Mouse (Mus musculus): ENCODE measurements at regions not wholly inside any gene's neighbourhood (a gene's known extent, or its start where the extent isn't known, plus 50 kb on each side); places are given as distances from the start of the nearest gene placed in this dataset.

GRCm38 (mm10) chr13:29136231-29136630, 182.7 kb upstream of the Sox4 start:
- in situ Hi-C loops (cut with MboI; ENCODE audit: low sequenced_read_pairs in 2 of 2, unreplicated experiment in 2 of 2), result no loop called here
- Histone ChIP-seq H3K9ac (ENCODE audit: insufficient read depth, low read depth, low read length, poor library complexity, severe bottlenecking) (no peak overlapping the region), H3K36me3 (ENCODE audit: control insufficient read depth, insufficient read depth, low read length, poor library complexity, severe bottlenecking) (no peaks in the 10 kb centered on the region), H3K27ac (ENCODE audit: insufficient read depth, low read depth, low read length, poor library complexity, severe bottlenecking) (no peak overlapping the region), H3K4me1 (ENCODE audit: control insufficient read depth in 2 of 2, insufficient read depth in 2 of 2, low read length in 2 of 2, poor library complexity in 1 of 2) (no peaks in the 10 kb centered on the region), H3K9me3 (ENCODE audit: control insufficient read depth, insufficient read depth, low read depth, low read length) (no peaks in the 10 kb centered on the region), H3K4me3 (ENCODE audit: insufficient read depth in 1 of 2, low read depth in 1 of 2, low read length in 2 of 2, poor library complexity in 1 of 2, severe bottlenecking in 1 of 2) (no peak overlapping the region)
- no peak for DNase-seq (ENCODE audit: low read depth, low spot score)
- no peak for TF ChIP-seq MAFK (IDR thresholded peaks at IDR 0.05; ENCODE audit: insufficient read depth, low read depth, low read length)
- TF ChIP-seq HCFC1 (IDR thresholded peaks at IDR 0.05; ENCODE audit: borderline replicate concordance, insufficient read depth, low read length), result no peak
- TF ChIP-seq ZNF384 (IDR thresholded peaks at IDR 0.05; ENCODE audit: low read depth, low read length), result no peak
- TF ChIP-seq ZC3H11A (IDR thresholded peaks at IDR 0.05; ENCODE audit: borderline replicate concordance, low read depth, low read length), result no peak

GRCm38 (mm10) chr13:29127499-29127898, 174.0 kb upstream of the Sox4 start:
- Histone ChIP-seq H3K4me1 (ENCODE audit: control insufficient read depth in 2 of 2, insufficient read depth in 2 of 2, low read length in 2 of 2, poor library complexity in 1 of 2) (no peaks in the 10 kb centered on the region), H3K36me3 (ENCODE audit: control insufficient read depth, insufficient read depth, low read length, poor library complexity, severe bottlenecking) (no peaks in the 10 kb centered on the region), H3K9ac (ENCODE audit: insufficient read depth, low read depth, low read length, poor library complexity, severe bottlenecking) (no peak overlapping the region), H3K9me3 (ENCODE audit: control insufficient read depth, insufficient read depth, low read depth, low read length) (no peaks in the 10 kb centered on the region), H3K4me3 (ENCODE audit: insufficient read depth in 1 of 2, low read depth in 1 of 2, low read length in 2 of 2, poor library complexity in 1 of 2, severe bottlenecking in 1 of 2) (no peak overlapping the region), H3K27ac (ENCODE audit: insufficient read depth, low read depth, low read length, poor library complexity, severe bottlenecking) (no peak overlapping the region)
- in situ Hi-C loops (cut with MboI; ENCODE audit: low sequenced_read_pairs in 2 of 2, unreplicated experiment in 2 of 2), result no loop called here
- no peak for DNase-seq (ENCODE audit: low read depth, low spot score)
- no peak for TF ChIP-seq MAFK (IDR thresholded peaks at IDR 0.05; ENCODE audit: insufficient read depth, low read depth, low read length)
- no peak for TF ChIP-seq ZNF384 (IDR thresholded peaks at IDR 0.05; ENCODE audit: low read depth, low read length)
- TF ChIP-seq ZC3H11A (IDR thresholded peaks at IDR 0.05; ENCODE audit: borderline replicate concordance, low read depth, low read length), result no peak

- Histone ChIP-seq H3K27ac (ENCODE audit: insufficient read depth, low read depth, low read length, poor library complexity, severe bottlenecking) (no peak overlapping the region), H3K9me3 (ENCODE audit: control insufficient read depth, insufficient read depth, low read depth, low read length) (no peaks in the 10 kb centered on the region), H3K4me1 (ENCODE audit: control insufficient read depth in 2 of 2, insufficient read depth in 2 of 2, low read length in 2 of 2, poor library complexity in 1 of 2) (no peaks in the 10 kb centered on the region), H3K36me3 (ENCODE audit: control insufficient read depth, insufficient read depth, low read length, poor library complexity, severe bottlenecking) (no peaks in the 10 kb centered on the region), H3K4me3 (ENCODE audit: insufficient read depth in 1 of 2, low read depth in 1 of 2, low read length in 2 of 2, poor library complexity in 1 of 2, severe bottlenecking in 1 of 2) (no peak overlapping the region), H3K9ac (ENCODE audit: insufficient read depth, low read depth, low read length, poor library complexity, severe bottlenecking) (no peak overlapping the region)
- TF ChIP-seq CHD2 (IDR thresholded peaks at IDR 0.05; ENCODE audit: low read depth, low read length) (no peak), ZC3H11A (IDR thresholded peaks at IDR 0.05; ENCODE audit: borderline replicate concordance, low read depth, low read length) (no peak), MAFK (IDR thresholded peaks at IDR 0.05; ENCODE audit: insufficient read depth, low read depth, low read length) (no peak), ZNF384 (IDR thresholded peaks at IDR 0.05; ENCODE audit: low read depth, low read length) (no peak), HCFC1 (IDR thresholded peaks at IDR 0.05; ENCODE audit: borderline replicate concordance, insufficient read depth, low read length) (no peak)
- in situ Hi-C loops (cut with MboI; ENCODE audit: low sequenced_read_pairs in 2 of 2, unreplicated experiment in 2 of 2), result no loop called here
- no peak for DNase-seq (ENCODE audit: low read depth, low spot score)
Measured at GRCm38 (mm10) chr13:29123477-29123876, 170.0 kb upstream of the Sox4 start.

GRCm38 (mm10) chr13:29121121-29121520, 167.6 kb upstream of the Sox4 start:
- no peak overlapping the region for H3K9ac ChIP-seq (ENCODE audit: insufficient read depth, low read depth, low read length, poor library complexity, severe bottlenecking)
- no peak overlapping the region for H3K27ac ChIP-seq (ENCODE audit: insufficient read depth, low read depth, low read length, poor library complexity, severe bottlenecking)
- TF ChIP-seq HCFC1 (IDR thresholded peaks at IDR 0.05; ENCODE audit: borderline replicate concordance, insufficient read depth, low read length) (no peak), CHD2 (IDR thresholded peaks at IDR 0.05; ENCODE audit: low read depth, low read length) (no peak), ZNF384 (IDR thresholded peaks at IDR 0.05; ENCODE audit: low read depth, low read length) (no peak), ZC3H11A (IDR thresholded peaks at IDR 0.05; ENCODE audit: borderline replicate concordance, low read depth, low read length) (no peak), MAFK (IDR thresholded peaks at IDR 0.05; ENCODE audit: insufficient read depth, low read depth, low read length) (no peak)
- no peaks in the 10 kb centered on the region for H3K36me3 ChIP-seq (ENCODE audit: control insufficient read depth, insufficient read depth, low read length, poor library complexity, severe bottlenecking)
- in situ Hi-C loops (cut with MboI; ENCODE audit: low sequenced_read_pairs in 2 of 2, unreplicated experiment in 2 of 2), result no loop called here
- H3K4me1 ChIP-seq (ENCODE audit: control insufficient read depth in 2 of 2, insufficient read depth in 2 of 2, low read length in 2 of 2, poor library complexity in 1 of 2), result no peaks in the 10 kb centered on the region
- no peaks in the 10 kb centered on the region for H3K9me3 ChIP-seq (ENCODE audit: control insufficient read depth, insufficient read depth, low read depth, low read length)
- no peak overlapping the region for H3K4me3 ChIP-seq (ENCODE audit: insufficient read depth in 1 of 2, low read depth in 1 of 2, low read length in 2 of 2, poor library complexity in 1 of 2, severe bottlenecking in 1 of 2)
- DNase-seq (ENCODE audit: low read depth, low spot score), result no peak

GRCm38 (mm10) chr13:29119357-29119756, 165.8 kb upstream of the Sox4 start:
- Histone ChIP-seq H3K9ac (ENCODE audit: insufficient read depth, low read depth, low read length, poor library complexity, severe bottlenecking) (no peak overlapping the region), H3K36me3 (ENCODE audit: control insufficient read depth, insufficient read depth, low read length, poor library complexity, severe bottlenecking) (no peaks in the 10 kb centered on the region), H3K4me1 (ENCODE audit: control insufficient read depth in 2 of 2, insufficient read depth in 2 of 2, low read length in 2 of 2, poor library complexity in 1 of 2) (no peaks in the 10 kb centered on the region), H3K4me3 (ENCODE audit: insufficient read depth in 1 of 2, low read depth in 1 of 2, low read length in 2 of 2, poor library complexity in 1 of 2, severe bottlenecking in 1 of 2) (no peak overlapping the region), H3K27ac (ENCODE audit: insufficient read depth, low read depth, low read length, poor library complexity, severe bottlenecking) (no peak overlapping the region), H3K9me3 (ENCODE audit: control insufficient read depth, insufficient read depth, low read depth, low read length) (no peaks in the 10 kb centered on the region)
- no peak for TF ChIP-seq ZC3H11A (IDR thresholded peaks at IDR 0.05; ENCODE audit: borderline replicate concordance, low read depth, low read length)
- no peak for TF ChIP-seq ZNF384 (IDR thresholded peaks at IDR 0.05; ENCODE audit: low read depth, low read length)
- no peak for TF ChIP-seq CHD2 (IDR thresholded peaks at IDR 0.05; ENCODE audit: low read depth, low read length)
- TF ChIP-seq HCFC1 (IDR thresholded peaks at IDR 0.05; ENCODE audit: borderline replicate concordance, insufficient read depth, low read length), result no peak
- no peak for TF ChIP-seq MAFK (IDR thresholded peaks at IDR 0.05; ENCODE audit: insufficient read depth, low read depth, low read length)
- in situ Hi-C loops (cut with MboI; ENCODE audit: low sequenced_read_pairs in 2 of 2, unreplicated experiment in 2 of 2), result no loop called here
- DNase-seq (ENCODE audit: low read depth, low spot score), result no peak

Data from ES-E14 (cell line).